Mouse (Mus musculus): ENCODE measurements around the gene Eid2b. TPM values are rescaled to one million over a fixed set of nuclear protein-coding genes. Genes with fewer than 3 reads are reported as not detected.

Eid2b gene
- polyA plus RNA-seq, 1 experiment from 2014 or later, result 14.3 TPM

GRCm38 (mm10) chr7:28309737-28310136 is 32.2 kb downstream of the Eid2b start:
- Histone ChIP-seq H3K36me3 (peaks cover 67% of the 10 kb centered on the region), H3K9me3 (no peaks in the 10 kb centered on the region), H3K4me3 (peak overlapping the region; percentile 80), H3K27me3 (ENCODE audit: insufficient read depth, poor library complexity, severe bottlenecking) (no peaks in the 10 kb centered on the region), H3K4me1 (replicated peaks) (peaks cover 49% of the 10 kb centered on the region), H3K27ac (peak overlapping the region; percentile 95)
- peak; percentile 70 for DNase-seq (ENCODE audit: low spot score)
- 53% methylated on average over 9 of the region's 9 CpGs for WGBS

GRCm38 (mm10) chr7:28311151-28311925 is 33.8 kb downstream of the Eid2b start:
- H3K27me3 ChIP-seq (ENCODE audit: insufficient read depth, poor library complexity, severe bottlenecking), result no peaks in the 10 kb centered on the region
- WGBS, result 9% methylated on average over 35 of the region's 35 CpGs

GRCm38 (mm10) chr7:28311926-28312543 is 34.5 kb downstream of the Eid2b start, which contains the start of gene Timm50:
Gene Timm50, minus strand, starts transcription at chr7:28312072.
- Histone ChIP-seq H3K36me3 (peaks cover 67% of the 10 kb centered on the region), H3K9me3 (no peaks in the 10 kb centered on the region), H3K4me3 (peak within 1 kb of the TSS; percentile 80), H3K27me3 (ENCODE audit: insufficient read depth, poor library complexity, severe bottlenecking) (no peaks in the 10 kb centered on the region), H3K4me1 (replicated peaks) (peaks cover 49% of the 10 kb centered on the region), H3K27ac (peak within 1 kb of the TSS; percentile 95)
- DNase-seq (ENCODE audit: low spot score), result peak; percentile 96
- under 1% methylated on average over 45 of the region's 45 CpGs for WGBS

More at GRCm38 (mm10) chr7:28311151-28311925, 33.8 kb downstream of the Eid2b start:
- Histone ChIP-seq H3K36me3 (peaks cover 67% of the 10 kb centered on the region), H3K9me3 (no peaks in the 10 kb centered on the region), H3K4me3 (peak overlapping the region; percentile 80), H3K4me1 (replicated peaks) (peaks cover 49% of the 10 kb centered on the region), H3K27ac (peak overlapping the region; percentile 95)
- no peak for DNase-seq (ENCODE audit: low spot score)

GRCm38 (mm10) chr7:28318036-28318435 is 40.5 kb downstream of the Eid2b start:
- Histone ChIP-seq H3K9me3 (no peaks in the 10 kb centered on the region), H3K27me3 (ENCODE audit: insufficient read depth, poor library complexity, severe bottlenecking) (no peaks in the 10 kb centered on the region), H3K36me3 (peaks cover 92% of the 10 kb centered on the region), H3K4me1 (replicated peaks) (no peaks in the 10 kb centered on the region), H3K4me3 (no peak overlapping the region), H3K27ac (no peak overlapping the region)
- DNase-seq (ENCODE audit: low spot score), result no peak
- WGBS, result 91% methylated on average over 3 of the region's 3 CpGs

GRCm38 (mm10) chr7:28318714-28319113 is 41.2 kb downstream of the Eid2b start:
- Histone ChIP-seq H3K27ac (no peak overlapping the region), H3K36me3 (peaks cover 99% of the 10 kb centered on the region), H3K4me3 (no peak overlapping the region), H3K9me3 (no peaks in the 10 kb centered on the region), H3K4me1 (replicated peaks) (no peaks in the 10 kb centered on the region), H3K27me3 (ENCODE audit: insufficient read depth, poor library complexity, severe bottlenecking) (no peaks in the 10 kb centered on the region)
- no peak for DNase-seq (ENCODE audit: low spot score)
- WGBS, result 94% methylated on average over 17 of the region's 17 CpGs

- H3K9me3 ChIP-seq, result no peaks in the 10 kb centered on the region
- DNase-seq (ENCODE audit: low spot score), result no peak
- 94% methylated on average over 15 of the region's 15 CpGs for WGBS
- H3K4me1 ChIP-seq (replicated peaks), result no peaks in the 10 kb centered on the region
- no peak overlapping the region for H3K27ac ChIP-seq
- peaks cover 100% of the 10 kb centered on the region for H3K36me3 ChIP-seq
- H3K4me3 ChIP-seq, result no peak overlapping the region
- H3K27me3 ChIP-seq (ENCODE audit: insufficient read depth, poor library complexity, severe bottlenecking), result no peaks in the 10 kb centered on the region
Measured at GRCm38 (mm10) chr7:28321974-28322720, 44.6 kb downstream of the Eid2b start.

- Histone ChIP-seq H3K36me3 (peaks cover 100% of the 10 kb centered on the region), H3K9me3 (no peaks in the 10 kb centered on the region), H3K27me3 (ENCODE audit: insufficient read depth, poor library complexity, severe bottlenecking) (no peaks in the 10 kb centered on the region), H3K4me1 (replicated peaks) (no peaks in the 10 kb centered on the region), H3K27ac (no peak overlapping the region), H3K4me3 (no peak overlapping the region)
- DNase-seq (ENCODE audit: low spot score), result no peak
- 97% methylated on average over 8 of the region's 8 CpGs for WGBS
Measured at GRCm38 (mm10) chr7:28325293-28325692, 47.8 kb downstream of the Eid2b start.

GRCm38 (mm10) chr7:28326457-28326856 is 48.9 kb downstream of the Eid2b start:
- no peak overlapping the region for H3K27ac ChIP-seq
- no peak for DNase-seq (ENCODE audit: low spot score)

GRCm38 (mm10) chr7:28328260-28328659 is 50.7 kb downstream of the Eid2b start:
- Histone ChIP-seq H3K4me3 (no peak overlapping the region), H3K27ac (no peak overlapping the region), H3K27me3 (ENCODE audit: insufficient read depth, poor library complexity, severe bottlenecking) (no peaks in the 10 kb centered on the region), H3K36me3 (peaks cover 99% of the 10 kb centered on the region), H3K4me1 (replicated peaks) (no peaks in the 10 kb centered on the region), H3K9me3 (no peaks in the 10 kb centered on the region)
- DNase-seq (ENCODE audit: low spot score), result no peak
- WGBS, result 97% methylated on average over 2 of the region's 2 CpGs

More at GRCm38 (mm10) chr7:28326457-28326856, 48.9 kb downstream of the Eid2b start:
- Histone ChIP-seq H3K36me3 (peaks cover 100% of the 10 kb centered on the region), H3K4me3 (no peak overlapping the region), H3K9me3 (no peaks in the 10 kb centered on the region), H3K27me3 (ENCODE audit: insufficient read depth, poor library complexity, severe bottlenecking) (no peaks in the 10 kb centered on the region), H3K4me1 (replicated peaks) (no peaks in the 10 kb centered on the region)
- 84% methylated on average over 4 of the region's 4 CpGs for WGBS

Other genes starting within 250 kb of the Eid2b start
- gene Psmc4, start 227.6 kb upstream of the Eid2b start, polyA plus RNA-seq (2016; fragmentation: Nextera tagmentation; extraction: Ambion mirVana), result 436 and 447 TPM in 2 replicates
- 0.03 and 0.32 TPM in 2 replicates for gene Fcgbp, start 206.5 kb upstream of the Eid2b start, polyA plus RNA-seq (2016; fragmentation: Nextera tagmentation; extraction: Ambion mirVana)
- 0.09 and 0.13 TPM in 2 replicates for gene 9530053A07Rik, start 148.3 kb upstream of the Eid2b start, polyA plus RNA-seq (2016; fragmentation: Nextera tagmentation; extraction: Ambion mirVana)
- 123 and 147 TPM in 2 replicates for gene Fbl, start 108.0 kb upstream of the Eid2b start, polyA plus RNA-seq (2016; fragmentation: Nextera tagmentation; extraction: Ambion mirVana)
- 16.2 and 23.4 TPM in 2 replicates for gene Dyrk1b, start 98.3 kb upstream of the Eid2b start, polyA plus RNA-seq (2016; fragmentation: Nextera tagmentation; extraction: Ambion mirVana)
- gene Eid2, start 9.9 kb upstream of the Eid2b start, polyA plus RNA-seq (2016; fragmentation: Nextera tagmentation; extraction: Ambion mirVana), result 2.1 TPM in 2 replicates
- 0.58 and 0.80 TPM in 2 replicates for gene Selenov, start 13.4 kb downstream of the Eid2b start, polyA plus RNA-seq (2016; fragmentation: Nextera tagmentation; extraction: Ambion mirVana)
- 50.2 and 88.5 TPM in 2 replicates for gene Dll3, start 24.5 kb downstream of the Eid2b start, polyA plus RNA-seq (2016; fragmentation: Nextera tagmentation; extraction: Ambion mirVana)
- 252 and 255 TPM in 2 replicates for gene Timm50, start 34.3 kb downstream of the Eid2b start, polyA plus RNA-seq (2016; fragmentation: Nextera tagmentation; extraction: Ambion mirVana)
- 107 and 118 TPM in 2 replicates for gene Supt5, start 61.0 kb downstream of the Eid2b start, polyA plus RNA-seq (2016; fragmentation: Nextera tagmentation; extraction: Ambion mirVana)
- 777 and 925 TPM in 2 replicates for gene Rps16, start 72.9 kb downstream of the Eid2b start, polyA plus RNA-seq (2016; fragmentation: Nextera tagmentation; extraction: Ambion mirVana)
- 82.4 and 93.0 TPM in 2 replicates for gene Plekhg2, start 94.9 kb downstream of the Eid2b start, polyA plus RNA-seq (2016; fragmentation: Nextera tagmentation; extraction: Ambion mirVana)
- 5.3 and 5.8 TPM in 2 replicates for gene Zfp36, start 102.5 kb downstream of the Eid2b start, polyA plus RNA-seq (2016; fragmentation: Nextera tagmentation; extraction: Ambion mirVana)
- gene Med29, start 115.0 kb downstream of the Eid2b start, polyA plus RNA-seq (2016; fragmentation: Nextera tagmentation; extraction: Ambion mirVana), result 62.9 and 65.0 TPM in 2 replicates
- gene Paf1, start 115.2 kb downstream of the Eid2b start, polyA plus RNA-seq (2016; fragmentation: Nextera tagmentation; extraction: Ambion mirVana), result 83.2 and 85.4 TPM in 2 replicates
- 6.7 and 7.1 TPM in 2 replicates for gene Gmfg, start 159.7 kb downstream of the Eid2b start, polyA plus RNA-seq (2016; fragmentation: Nextera tagmentation; extraction: Ambion mirVana)
- gene Lrfn1, start 174.2 kb downstream of the Eid2b start, polyA plus RNA-seq (2016; fragmentation: Nextera tagmentation; extraction: Ambion mirVana), result 4.4 and 5.2 TPM in 2 replicates
- gene Ifnl2, start 232.7 kb downstream of the Eid2b start, polyA plus RNA-seq (2016; fragmentation: Nextera tagmentation; extraction: Ambion mirVana), result not detected in 2 replicates
- not detected in 2 replicates for gene Ifnl3, start 245.1 kb downstream of the Eid2b start, polyA plus RNA-seq (2016; fragmentation: Nextera tagmentation; extraction: Ambion mirVana)

Measured in hindbrain, embryonic 10.5 days (tissue).